Mouse (Mus musculus): ENCODE measurements around the gene Decr2. TPM values are rescaled to one million over a fixed set of nuclear protein-coding genes. Genes with fewer than 3 reads are reported as not detected.

The Decr2 gene
- polyA plus RNA-seq, 1 experiment from 2014 or later: 17.0 TPM

DNA sequence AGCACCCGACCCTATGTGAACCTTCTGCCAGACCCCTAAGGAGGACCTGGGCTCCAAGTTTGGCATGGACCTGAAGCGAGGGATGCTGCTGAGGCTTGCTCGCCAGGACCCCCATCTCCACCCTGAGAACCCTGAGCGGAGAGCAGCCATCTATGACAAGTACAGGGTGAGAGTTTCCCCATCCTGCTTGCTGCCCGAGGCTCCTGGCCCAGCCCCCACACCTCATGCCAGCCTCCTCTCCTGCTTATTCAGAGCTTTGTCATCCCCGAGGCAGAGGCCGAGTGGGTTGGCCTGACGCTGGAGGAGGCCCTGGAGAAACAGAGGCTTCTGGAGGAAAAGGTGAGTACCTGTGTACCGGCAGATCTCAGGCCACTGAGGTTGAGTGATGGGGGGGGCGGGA lies 35.1 kb upstream of the Decr2 start:
- Histone ChIP-seq H3K9me3 (ENCODE audit: control insufficient read depth, low read length) (no peaks in the 10 kb centered on the region), H3K27ac (ENCODE audit: low read depth, low read length) (no peak overlapping the region), H3K36me3 (ENCODE audit: control insufficient read depth, insufficient read depth, low read length) (peaks cover 22% of the 10 kb centered on the region), H3K4me3 (ENCODE audit: low read depth, low read length) (peak overlapping the region; percentile 3; the same call in 1 of the 2 replicates), H3K4me1 (ENCODE audit: control insufficient read depth, insufficient read depth, low read length) (peaks cover 10% of the 10 kb centered on the region), H3K9ac (ENCODE audit: low read length) (no peak overlapping the region), H3K27me3 (ENCODE audit: control insufficient read depth, insufficient read depth, low read length) (0 out of 2 replicates have a peak, but pooled peaks cover 2% of the 10 kb centered on the region), H3K4me2 (no peak overlapping the region)
- WGBS: 89% methylated on average over 10 of the region's 10 CpGs
- DNase-seq (ENCODE audit: low spot score, missing footprints): no peak
- no peak for ATAC-seq (ENCODE audit: low FRiP score)

DNA sequence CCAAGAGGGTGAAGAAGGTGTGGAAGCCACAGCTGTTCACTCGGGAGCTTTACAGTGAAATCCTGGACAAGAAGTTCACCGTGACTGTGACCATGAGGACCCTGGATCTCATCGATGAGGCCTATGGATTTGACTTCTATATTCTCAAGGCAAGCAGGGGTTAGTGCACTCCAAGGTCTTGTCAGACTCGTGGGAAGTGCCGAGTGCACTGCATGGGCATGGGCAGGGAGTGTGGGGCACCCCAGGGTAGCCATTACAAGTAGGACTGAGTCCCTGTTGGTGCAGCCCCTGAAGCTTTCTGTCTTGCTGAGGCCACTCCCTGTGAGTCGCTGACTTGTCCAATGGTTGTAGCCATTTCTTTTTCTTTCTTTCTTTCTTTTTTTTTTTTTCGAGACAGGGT lies 34.4 kb upstream of the Decr2 start:
- peak overlapping the region; percentile 93 for H3K4me2 ChIP-seq
- WGBS: 94% methylated on average over 7 of the region's 7 CpGs
- DNase-seq (ENCODE audit: low spot score, missing footprints): no peak
- no peaks in the 10 kb centered on the region for H3K9me3 ChIP-seq (ENCODE audit: control insufficient read depth, low read length)
- H3K4me1 ChIP-seq (ENCODE audit: control insufficient read depth, insufficient read depth, low read length): peaks cover 10% of the 10 kb centered on the region
- H3K36me3 ChIP-seq (ENCODE audit: control insufficient read depth, insufficient read depth, low read length): peaks cover 18% of the 10 kb centered on the region
- no peaks in the 10 kb centered on the region for H3K27me3 ChIP-seq (ENCODE audit: control insufficient read depth, insufficient read depth, low read length)
- peak overlapping the region; percentile 81 for H3K9ac ChIP-seq (ENCODE audit: low read length)
- H3K27ac ChIP-seq (ENCODE audit: low read depth, low read length): no peak overlapping the region
- peak overlapping the region; percentile 96 for H3K4me3 ChIP-seq (ENCODE audit: low read depth, low read length)
- no peak for ATAC-seq (ENCODE audit: low FRiP score)

DNA sequence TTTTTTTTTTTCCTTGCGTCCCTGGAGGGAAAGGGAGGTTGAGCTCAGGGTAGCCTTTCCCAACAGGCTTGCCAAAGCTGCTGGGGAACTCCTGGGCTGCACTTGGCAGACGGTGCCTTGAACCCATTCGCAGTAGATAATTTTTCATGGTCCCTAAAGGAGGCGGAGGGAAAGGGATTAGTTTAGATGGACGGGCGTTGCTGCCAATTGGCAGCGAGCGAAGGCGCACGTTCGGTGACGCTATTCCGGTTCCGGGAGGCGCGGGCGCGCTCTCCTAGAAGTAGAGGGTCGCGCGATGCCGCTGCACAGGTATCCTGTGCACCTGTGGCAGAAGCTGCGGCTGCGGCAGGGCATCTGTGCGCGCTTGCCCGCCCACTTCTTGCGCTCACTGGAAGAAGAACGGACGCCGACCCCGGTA lies 33.1 kb upstream of the Decr2 start, which contains the start of gene Mrpl28:
Gene Mrpl28 (plus strand): TSS at position 234 of the 418 bp plus-strand sequence.
- Histone ChIP-seq H3K4me1 (ENCODE audit: control insufficient read depth, insufficient read depth, low read length) (peaks cover 10% of the 10 kb centered on the region), H3K9ac (ENCODE audit: low read length) (peak within 1 kb of the TSS; percentile 81), H3K27me3 (ENCODE audit: control insufficient read depth, insufficient read depth, low read length) (no peaks in the 10 kb centered on the region), H3K4me3 (ENCODE audit: low read depth, low read length) (peak within 1 kb of the TSS; percentile 96), H3K36me3 (ENCODE audit: control insufficient read depth, insufficient read depth, low read length) (peaks cover 14% of the 10 kb centered on the region), H3K9me3 (ENCODE audit: control insufficient read depth, low read length) (no peaks in the 10 kb centered on the region), H3K27ac (ENCODE audit: low read depth, low read length) (no peak within 1 kb of the TSS), H3K4me2 (peak within 1 kb of the TSS; percentile 93)
- ATAC-seq (ENCODE audit: low FRiP score): peak; percentile 89
- peak; percentile 100 for DNase-seq (ENCODE audit: low spot score, missing footprints)
- under 1% methylated on average over 32 of the region's 32 CpGs for WGBS

DNA sequence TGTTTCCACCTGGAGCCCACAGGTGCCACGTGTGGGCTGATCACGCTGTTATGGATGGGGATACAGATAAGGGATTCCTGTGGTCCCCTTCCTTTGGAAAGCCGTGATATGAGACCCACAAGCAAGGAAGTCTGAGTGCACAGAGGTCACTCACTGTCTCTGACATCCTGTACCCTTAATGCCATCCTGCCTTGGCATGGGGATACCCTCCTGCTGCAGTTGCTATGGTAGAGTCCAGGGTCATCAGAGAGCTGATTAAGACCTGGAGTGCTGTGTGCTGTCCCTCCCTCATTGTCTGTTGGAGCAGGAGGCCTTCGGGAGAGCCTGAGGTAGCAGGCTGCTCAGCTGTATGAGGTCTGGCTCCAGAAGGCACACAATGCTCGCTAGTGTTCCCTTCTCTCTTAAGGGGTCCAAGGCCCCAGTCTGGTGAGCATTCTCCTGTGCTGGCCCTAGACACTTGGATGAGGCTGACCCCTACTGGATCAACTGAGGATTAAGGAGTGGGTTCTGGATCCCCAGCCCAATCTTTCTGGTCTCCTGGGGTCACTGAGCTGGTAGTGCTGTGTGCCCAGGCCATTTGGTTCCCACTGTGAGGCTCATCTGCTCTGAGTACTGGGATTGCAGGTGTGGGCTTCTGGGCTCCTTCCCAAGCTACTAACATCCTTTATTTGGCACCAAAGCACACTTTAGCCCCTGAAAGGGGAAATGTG lies 32.4 kb upstream of the Decr2 start:
- peaks cover 8% of the 10 kb centered on the region for H3K36me3 ChIP-seq (ENCODE audit: control insufficient read depth, insufficient read depth, low read length)
- DNase-seq (ENCODE audit: low spot score, missing footprints) (no peak), ATAC-seq (ENCODE audit: low FRiP score) (no peak)
- no peak overlapping the region for H3K27ac ChIP-seq (ENCODE audit: low read depth, low read length)
- no peak overlapping the region for H3K9ac ChIP-seq (ENCODE audit: low read length)
- 69% methylated on average over 5 of the region's 5 CpGs for WGBS
- no peaks in the 10 kb centered on the region for H3K27me3 ChIP-seq (ENCODE audit: control insufficient read depth, insufficient read depth, low read length)
- H3K9me3 ChIP-seq (ENCODE audit: control insufficient read depth, low read length): no peaks in the 10 kb centered on the region
- no peak overlapping the region for H3K4me2 ChIP-seq
- no peak overlapping the region for H3K4me3 ChIP-seq (ENCODE audit: low read depth, low read length)
- H3K4me1 ChIP-seq (ENCODE audit: control insufficient read depth, insufficient read depth, low read length): peaks cover 10% of the 10 kb centered on the region

DNA sequence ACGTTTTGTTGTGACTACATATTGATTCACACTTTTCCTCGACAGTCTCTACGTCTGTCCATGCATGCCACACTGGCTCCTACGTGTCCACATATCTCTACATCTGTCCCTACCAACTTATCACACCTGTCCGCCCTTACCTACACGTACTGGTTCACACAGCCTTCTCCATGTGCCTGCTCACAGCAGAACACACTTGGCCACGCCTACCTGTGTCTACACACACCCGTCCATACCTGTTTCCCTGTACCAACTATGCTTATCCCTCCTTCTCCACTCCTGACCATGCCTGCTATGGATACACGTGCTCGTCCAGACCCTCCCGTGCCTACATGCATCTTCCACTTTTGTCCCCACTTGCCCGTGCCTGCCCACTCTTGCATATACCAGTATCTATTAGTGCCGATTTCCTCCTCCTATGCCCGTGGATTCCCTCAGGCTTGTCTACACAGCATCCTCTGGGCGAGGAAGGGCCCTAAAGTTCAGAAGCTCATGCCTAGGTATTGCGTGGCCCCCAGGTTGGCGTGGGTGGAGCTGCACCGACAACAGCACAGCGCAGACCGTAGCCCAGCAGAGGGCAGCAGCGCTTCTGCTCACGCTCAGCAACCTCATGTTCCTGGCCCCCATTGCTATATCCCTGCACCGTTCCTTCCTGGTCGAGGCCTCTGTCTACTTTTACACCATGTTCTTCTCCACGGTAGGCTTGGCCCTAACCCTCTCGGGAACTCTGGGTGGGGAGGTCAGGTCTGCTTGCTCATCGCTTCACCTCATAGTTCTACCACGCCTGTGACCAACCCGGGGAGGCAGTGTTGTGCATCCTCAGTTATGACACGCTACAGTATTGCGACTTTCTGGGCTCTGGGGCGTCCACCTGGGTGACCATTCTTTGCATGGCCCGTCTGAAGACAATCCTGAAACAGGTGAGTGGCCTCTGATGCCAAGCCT lies 29.9 kb upstream of the Decr2 start:
- H3K4me1 ChIP-seq (ENCODE audit: control insufficient read depth, insufficient read depth, low read length): peaks cover 10% of the 10 kb centered on the region
- no peaks in the 10 kb centered on the region for H3K9me3 ChIP-seq (ENCODE audit: control insufficient read depth, low read length)
- no peak overlapping the region for H3K27ac ChIP-seq (ENCODE audit: low read depth, low read length)
- ATAC-seq (ENCODE audit: low FRiP score) (peak; percentile 49), DNase-seq (ENCODE audit: low spot score, missing footprints) (peak; percentile 92)
- H3K9ac ChIP-seq (ENCODE audit: low read length): no peak overlapping the region
- no peak overlapping the region for H3K4me3 ChIP-seq (ENCODE audit: low read depth, low read length)
- H3K27me3 ChIP-seq (ENCODE audit: control insufficient read depth, insufficient read depth, low read length): peaks cover 10% of the 10 kb centered on the region
- 50% methylated on average over 33 of the region's 33 CpGs for WGBS
- H3K4me2 ChIP-seq: no peak overlapping the region
- no peaks in the 10 kb centered on the region for H3K36me3 ChIP-seq (ENCODE audit: control insufficient read depth, insufficient read depth, low read length)

DNA sequence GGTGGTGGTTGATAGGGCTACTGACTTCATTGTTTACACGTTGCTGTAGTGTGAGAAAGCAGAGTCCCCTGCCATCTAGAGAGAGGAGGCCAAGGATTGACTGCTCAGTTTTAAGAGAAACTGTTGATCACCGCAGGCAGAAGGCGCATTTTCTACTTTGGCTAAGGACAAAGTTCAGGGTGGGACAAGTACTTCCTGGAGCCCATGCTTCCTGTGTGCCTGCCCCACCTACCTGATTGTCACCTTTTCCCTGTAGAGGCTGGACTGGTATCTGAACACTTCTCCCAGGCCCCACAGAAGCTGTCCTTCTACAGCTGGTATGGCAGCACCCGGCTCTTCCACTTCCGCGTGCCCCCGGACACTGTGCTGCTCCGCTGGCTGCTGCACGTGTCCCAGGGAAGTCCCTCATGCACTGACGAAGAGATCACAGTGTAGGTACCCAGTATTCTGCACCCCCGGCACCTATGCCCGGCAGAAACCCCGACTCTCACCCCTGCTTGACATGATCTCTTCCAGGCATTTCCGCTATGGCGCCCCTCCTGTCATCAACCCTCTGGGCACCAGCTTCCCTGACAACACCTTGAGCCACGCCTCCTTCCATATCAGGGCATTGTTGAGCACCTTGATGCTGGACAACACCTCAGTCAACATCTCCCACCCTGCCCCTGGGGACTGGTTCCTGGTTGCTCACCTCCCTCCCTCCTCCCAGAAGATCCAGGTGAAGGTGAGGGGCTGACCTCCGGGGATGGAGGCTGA lies 26.5 kb upstream of the Decr2 start:
- no peak overlapping the region for H3K9ac ChIP-seq (ENCODE audit: low read length)
- H3K27ac ChIP-seq (ENCODE audit: low read depth, low read length): no peak overlapping the region
- peaks cover 5% of the 10 kb centered on the region; the same call in 1 of the 2 replicates for H3K4me1 ChIP-seq (ENCODE audit: control insufficient read depth, insufficient read depth, low read length)
- no peak overlapping the region for H3K4me3 ChIP-seq (ENCODE audit: low read depth, low read length)
- DNase-seq (ENCODE audit: low spot score, missing footprints): no peak
- H3K4me2 ChIP-seq: no peak overlapping the region
- H3K27me3 ChIP-seq (ENCODE audit: control insufficient read depth, insufficient read depth, low read length): peaks cover 36% of the 10 kb centered on the region
- 86% methylated on average over 17 of the region's 17 CpGs for WGBS
- H3K36me3 ChIP-seq (ENCODE audit: control insufficient read depth, insufficient read depth, low read length): no peaks in the 10 kb centered on the region
- H3K9me3 ChIP-seq (ENCODE audit: control insufficient read depth, low read length): no peaks in the 10 kb centered on the region
- ATAC-seq (ENCODE audit: low FRiP score): no peak

DNA sequence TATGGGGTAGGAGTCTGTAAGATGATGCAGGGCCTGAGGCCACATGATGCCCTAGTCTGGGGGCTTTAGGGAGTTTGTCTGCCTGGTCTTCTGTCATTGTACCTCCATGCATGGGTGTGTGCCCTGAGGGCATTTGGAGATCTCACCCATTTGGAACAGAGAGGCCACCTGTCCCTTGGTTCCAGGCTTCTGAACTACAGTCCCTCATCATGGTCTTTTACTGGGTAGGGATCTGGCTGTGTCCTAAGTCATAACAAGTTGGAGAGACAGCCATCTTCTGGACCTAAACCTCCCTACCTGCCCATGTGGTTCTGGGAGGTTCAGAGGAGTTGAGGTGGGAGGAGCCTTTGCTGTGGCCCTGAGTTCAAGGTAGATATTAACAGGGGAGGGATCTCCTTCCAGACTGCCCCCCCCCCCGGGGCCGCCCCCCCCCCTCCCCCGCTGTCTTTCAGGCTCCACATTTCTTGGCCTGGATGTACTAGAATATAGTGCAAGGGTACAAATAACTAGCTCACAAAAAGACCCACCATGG lies 25.9 kb upstream of the Decr2 start:
- Histone ChIP-seq H3K9me3 (ENCODE audit: control insufficient read depth, low read length) (no peaks in the 10 kb centered on the region), H3K36me3 (ENCODE audit: control insufficient read depth, insufficient read depth, low read length) (no peaks in the 10 kb centered on the region), H3K4me3 (ENCODE audit: low read depth, low read length) (no peak overlapping the region), H3K9ac (ENCODE audit: low read length) (no peak overlapping the region), H3K4me1 (ENCODE audit: control insufficient read depth, insufficient read depth, low read length) (peaks cover 9% of the 10 kb centered on the region), H3K27ac (ENCODE audit: low read depth, low read length) (no peak overlapping the region), H3K4me2 (no peak overlapping the region), H3K27me3 (ENCODE audit: control insufficient read depth, insufficient read depth, low read length) (peaks cover 42% of the 10 kb centered on the region)
- 64% methylated on average over 2 of the region's 3 CpGs for WGBS
- ATAC-seq (ENCODE audit: low FRiP score): no peak
- no peak for DNase-seq (ENCODE audit: low spot score, missing footprints)

DNA sequence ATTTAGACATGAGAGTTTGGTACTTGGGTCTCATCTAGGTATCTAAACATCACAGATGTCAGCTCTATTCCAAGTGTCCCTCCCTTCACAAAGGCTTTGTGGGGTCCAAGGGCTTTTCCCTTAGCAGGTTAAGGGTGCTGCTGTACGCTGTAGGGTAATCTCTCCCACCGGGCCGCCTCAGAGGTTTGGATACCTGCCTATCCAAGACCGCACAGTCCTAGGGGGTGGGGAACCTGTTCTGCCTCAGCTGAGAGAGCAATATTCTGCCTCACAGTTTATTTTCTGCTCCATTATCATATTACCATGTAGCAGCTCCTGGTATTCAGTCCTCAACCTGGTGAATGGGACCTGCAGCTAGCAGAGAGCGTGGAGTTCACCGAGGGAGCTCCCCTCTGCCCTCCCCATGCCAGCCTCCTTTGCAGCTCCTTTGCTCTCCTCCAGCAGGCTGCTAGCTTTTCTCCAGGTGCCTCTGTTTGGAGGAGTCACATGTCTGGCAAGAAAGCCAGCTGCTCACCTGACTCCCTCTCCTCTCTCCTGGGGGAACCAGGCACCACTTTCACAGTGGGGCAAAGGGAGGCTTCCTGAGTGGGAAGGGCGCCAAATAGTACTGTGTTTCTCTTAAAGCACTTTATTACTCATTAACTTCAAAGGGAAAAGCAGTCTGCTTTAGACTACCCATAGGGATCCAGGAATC lies 25.2 kb upstream of the Decr2 start:
- H3K27ac ChIP-seq (ENCODE audit: low read depth, low read length): no peak overlapping the region
- H3K27me3 ChIP-seq (ENCODE audit: control insufficient read depth, insufficient read depth, low read length): peaks cover 42% of the 10 kb centered on the region
- H3K4me2 ChIP-seq: no peak overlapping the region
- ATAC-seq (ENCODE audit: low FRiP score): no peak
- no peaks in the 10 kb centered on the region for H3K9me3 ChIP-seq (ENCODE audit: control insufficient read depth, low read length)
- no peak overlapping the region for H3K9ac ChIP-seq (ENCODE audit: low read length)
- H3K4me3 ChIP-seq (ENCODE audit: low read depth, low read length): no peak overlapping the region
- no peak for DNase-seq (ENCODE audit: low spot score, missing footprints)
- WGBS: 81% methylated on average over 7 of the region's 7 CpGs
- no peaks in the 10 kb centered on the region for H3K36me3 ChIP-seq (ENCODE audit: control insufficient read depth, insufficient read depth, low read length)
- H3K4me1 ChIP-seq (ENCODE audit: control insufficient read depth, insufficient read depth, low read length): peaks cover 13% of the 10 kb centered on the region

Data from midbrain, embryonic 11.5 days (tissue).